ENCODE assay signal across 11 mouse cellular contexts in the genomic region with DNA sequence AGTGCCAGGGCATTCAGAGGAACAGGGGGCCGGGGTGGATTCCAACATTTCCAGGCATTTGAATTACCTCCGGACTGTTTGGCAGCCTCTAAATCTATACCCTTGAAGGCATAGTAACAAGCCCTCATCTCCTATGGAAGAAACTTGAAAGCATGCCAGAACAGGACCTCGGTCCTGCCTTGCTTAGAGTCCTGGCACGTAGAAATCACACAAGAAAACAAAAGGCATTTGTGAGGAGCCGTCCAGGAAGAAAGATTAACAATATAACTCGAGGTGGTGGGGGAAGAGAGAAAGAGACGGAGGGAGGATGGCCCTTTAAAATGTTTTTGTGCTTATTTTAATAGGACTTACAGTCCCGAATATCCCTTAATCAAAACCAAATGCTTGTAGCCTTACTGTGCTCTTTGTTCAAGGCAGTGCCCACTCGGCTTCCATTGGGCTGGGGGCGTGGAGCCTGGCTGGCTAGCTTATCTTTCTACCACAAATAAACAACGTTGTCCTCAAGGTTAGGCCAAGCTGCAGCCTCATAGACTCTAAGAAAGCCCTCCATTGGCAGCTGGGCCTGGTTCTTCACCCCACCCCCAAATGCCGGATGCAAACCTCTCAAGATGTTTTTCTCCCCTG.
A peak's percentile ranks its signal among the peaks of the same experiment; 100 is the strongest.
DNase-seq lines count a peak whose midpoint lies in the region; ATAC-seq and TF ChIP-seq lines count a peak whose summit lies in the region.
"Had no signal": no experiment of that assay in that cellular context is flagged by ENCODE, and none has a peak within 500 bp of the region (broad histone marks: within the 10 kb centered on the region; RNA-seq: fewer than 3 reads in every experiment).

No protein-coding gene starts in this region.

- H3K27me3 ChIP-seq in forebrain, embryonic 11.5 days (ENCODE audit: control insufficient read depth, insufficient read depth, low read length) = no peaks in the 10 kb centered on the region
- no peaks in the 10 kb centered on the region for H3K27me3 ChIP-seq in limb, embryonic 12.5 days
- no peaks in the 10 kb centered on the region for H3K27me3 ChIP-seq in testis, adult 2 months (ENCODE audit: control insufficient read depth, insufficient read depth, low read length)
- no peaks in the 10 kb centered on the region for H3K27me3 ChIP-seq in thymus, adult 2 months (ENCODE audit: control insufficient read depth, insufficient read depth, low read length)
- H3K27me3 ChIP-seq: heart, embryonic 12.5 days had no signal

- H3K4me1 ChIP-seq in forebrain, embryonic 11.5 days (replicated peaks; ENCODE audit: control insufficient read depth, insufficient read depth, low read length) = peaks cover 3% of the 10 kb centered on the region; the same call in 1 of the 2 replicates
- peaks cover 10% of the 10 kb centered on the region for H3K4me1 ChIP-seq in limb, embryonic 12.5 days (replicated peaks)
- H3K4me1 ChIP-seq in testis, adult 2 months (ENCODE audit: control insufficient read depth, insufficient read depth, low read length) = peaks cover 4% of the 10 kb centered on the region
- H3K4me1 ChIP-seq in thymus, adult 2 months (replicated peaks; ENCODE audit: control insufficient read depth, insufficient read depth, low read length) = no peaks in the 10 kb centered on the region

- TF ChIP-seq CTCF in testis, adult 2 months (IDR thresholded peaks at IDR 0.05; ENCODE audit: control insufficient read depth, insufficient read depth, insufficient replicate concordance, low read depth, low read length) = no peak
- TF ChIP-seq CTCF in thymus, adult 2 months (IDR thresholded peaks at IDR 0.05; ENCODE audit: borderline replicate concordance, control insufficient read depth, extremely low read depth, insufficient read depth, low read length, poor library complexity) = no peak

- ATAC-seq in forebrain, embryonic 11.5 days (replicated peaks; ENCODE audit: low FRiP score) = peak; percentile 83
- peak; percentile 73; the same call in 1 of the 2 replicates for ATAC-seq in limb, embryonic 12.5 days (ENCODE audit: insufficient number of reproducible peaks, insufficient read depth, low FRiP score, low TSS enrichment, low read depth)

- peak; percentile 76 for DNase-seq in ovary, adult 18-20 months (ENCODE audit: low spot score)
- no peak for DNase-seq in ovary, postnatal 14 days (ENCODE audit: low spot score)
- DNase-seq in forebrain, embryonic 11.5 days (ENCODE audit: low spot score) = peak; percentile 61
- DNase-seq in thymus, adult 2 months = no peak
- no peak for DNase-seq in urinary bladder, postnatal 36 days (ENCODE audit: low spot score in 2 of 2)
- no peak for DNase-seq in adipocyte (ENCODE audit: low spot score)
- DNase-seq: cerebellum, adult 11 months; thymus, postnatal 36 days had no signal

- no peaks in the 10 kb centered on the region for H3K36me3 ChIP-seq in forebrain, embryonic 11.5 days (ENCODE audit: control insufficient read depth, insufficient read depth, low read length)
- H3K36me3 ChIP-seq in limb, embryonic 12.5 days = no peaks in the 10 kb centered on the region
- H3K36me3 ChIP-seq in testis, adult 2 months (ENCODE audit: control insufficient read depth, insufficient read depth, low read length) = no peaks in the 10 kb centered on the region
- H3K36me3 ChIP-seq in thymus, adult 2 months (ENCODE audit: control insufficient read depth, insufficient read depth, low read length) = no peaks in the 10 kb centered on the region
- H3K36me3 ChIP-seq: heart, embryonic 12.5 days had no signal

- no peak for TF ChIP-seq POLR2A in testis, adult 2 months (IDR thresholded peaks at IDR 0.05; ENCODE audit: control insufficient read depth, low read depth, low read length)
- no peak for TF ChIP-seq POLR2A in thymus, adult 2 months (IDR thresholded peaks at IDR 0.05; ENCODE audit: control insufficient read depth, extremely low read depth, insufficient read depth, low read length, poor library complexity)

- no peak overlapping the region for H3K9ac ChIP-seq in forebrain, embryonic 11.5 days (ENCODE audit: low read length)
- no peak overlapping the region for H3K9ac ChIP-seq in limb, embryonic 12.5 days (replicated peaks)
- H3K9ac ChIP-seq: heart, embryonic 12.5 days had no signal

- no peak overlapping the region for H3K4me2 ChIP-seq in forebrain, embryonic 11.5 days (ENCODE audit: low read depth, low read length, severe bottlenecking)
- H3K4me2 ChIP-seq in limb, embryonic 12.5 days = peak overlapping the region; percentile 9; the same call in 1 of the 2 replicates
- H3K4me2 ChIP-seq: heart, embryonic 12.5 days had no signal

- no peak overlapping the region for H3K4me3 ChIP-seq in forebrain, embryonic 11.5 days (ENCODE audit: low read depth, low read length)
- no peak overlapping the region for H3K4me3 ChIP-seq in limb, embryonic 12.5 days (replicated peaks)
- no peak overlapping the region; the same call in 1 of the 2 replicates for H3K4me3 ChIP-seq in testis, adult 2 months (ENCODE audit: control insufficient read depth, low read depth, low read length)
- no peak overlapping the region for H3K4me3 ChIP-seq in thymus, adult 2 months (ENCODE audit: control insufficient read depth, insufficient read depth, low read length)
- H3K4me3 ChIP-seq: heart, embryonic 12.5 days had no signal

- H3K27ac ChIP-seq in forebrain, embryonic 11.5 days (ENCODE audit: low read depth, low read length) = peak overlapping the region; percentile 75
- H3K27ac ChIP-seq in limb, embryonic 12.5 days = peak overlapping the region; percentile 69
- H3K27ac ChIP-seq in testis, adult 2 months (ENCODE audit: control insufficient read depth, insufficient read depth, low read depth, low read length) = peak overlapping the region; percentile 12
- H3K27ac ChIP-seq in thymus, adult 2 months (ENCODE audit: control insufficient read depth, insufficient read depth, low read length) = no peak overlapping the region

- 32% methylated on average over 12 of the region's 12 CpGs for WGBS in forebrain, embryonic 11.5 days
- WGBS in limb, embryonic 12.5 days = 19% methylated on average over 12 of the region's 12 CpGs
- 90% methylated on average over 12 of the region's 12 CpGs for WGBS in thymus, adult 2 months

- no peaks in the 10 kb centered on the region for H3K9me3 ChIP-seq in forebrain, embryonic 11.5 days (ENCODE audit: control insufficient read depth, low read length)
- H3K9me3 ChIP-seq in limb, embryonic 12.5 days = no peaks in the 10 kb centered on the region
- H3K9me3 ChIP-seq: heart, embryonic 12.5 days had no signal

Comparison
In these comparisons a context has a peak if more than half of its experiments do, and no peak if none do; other contexts are left out.
1. DNase-seq: peak in ovary, adult 18-20 months (single experiment) and forebrain, embryonic 11.5 days (single experiment); none in ovary, postnatal 14 days (single experiment), thymus, adult 2 months (single experiment), urinary bladder, postnatal 36 days (0 of 2) and adipocyte (single experiment).